Mouse (Mus musculus) limb, embryonic 15.5 days (tissue): ENCODE data around the gene Papola. TPM values are rescaled to one million over a fixed set of nuclear protein-coding genes. Genes with fewer than 3 reads are reported as not detected.
"Not testable (repeated sequence)": the region's sequence is repeated elsewhere in the genome, so short reads cannot be mapped to it uniquely, and the experiment has no call there.

Experiments
- ATAC-seq: fragments of 200-750 bp; cut with Nextera tagmentation; 2 replicates; pipeline ENCODE4 v1.8.0; 2017; ENCODE audit warnings: low read depth, moderate TSS enrichment; ENCODE audit not compliant: insufficient number of reproducible peaks, low FRiP score, low TSS enrichment
- H3K27ac ChIP-seq: fragments of 300-500 bp; sonication (generic); 2 replicates; pipeline ENCODE4 v1.5.1; 2015; ENCODE audit warnings: moderate library complexity, mild to moderate bottlenecking, inconsistent platforms
- H3K27me3 ChIP-seq: fragments of 300-500 bp; sonication (generic); 2 replicates; pipeline ENCODE4 v1.6.1; 2015; ENCODE audit warnings: inconsistent platforms
- H3K36me3 ChIP-seq: fragments of 300-500 bp; sonication (generic); 2 replicates; pipeline ENCODE4 v1.6.1; 2015; ENCODE audit warnings: inconsistent platforms
- H3K4me1 ChIP-seq: fragments of 300-500 bp; sonication (generic); 2 replicates; pipeline ENCODE4 v1.6.1; 2015; ENCODE audit warnings: inconsistent platforms
- H3K4me2 ChIP-seq: fragments of 300-500 bp; sonication (generic); 2 replicates; pipeline ENCODE4 v1.6.1; 2015; ENCODE audit warnings: mild to moderate bottlenecking, inconsistent platforms
- H3K4me3 ChIP-seq: fragments of 300-500 bp; sonication (generic); 2 replicates; pipeline ENCODE4 v1.5.1; 2015; ENCODE audit warnings: mild to moderate bottlenecking, inconsistent platforms
- H3K9ac ChIP-seq: fragments of 300-500 bp; sonication (generic); 2 replicates; pipeline ENCODE4 v1.6.1; 2015; ENCODE audit warnings: inconsistent platforms
- H3K9me3 ChIP-seq: fragments of 300-500 bp; sonication (generic); 2 replicates; pipeline ENCODE4 v1.6.1; 2016; ENCODE audit warnings: inconsistent platforms
- WGBS: fragments of 180-500 bp; shearing (Covaris S2); methylation state at CpG from one replicate; pipeline ENCODE4 v1.1.7; 2015; 5-methylcytosine and 5-hydroxymethylcytosine counted together
- polyA plus RNA-seq: library from polyadenylated mRNA; unstranded; fragments of >200 nt; fragmentation: Nextera tagmentation; extraction: Ambion mirVana; gene quantifications from 2 replicates; pipeline ENCODE4 v1.2.1, GENCODE M21; 2015

The Papola gene
- polyA plus RNA-seq, 1 experiment from 2014 or later: 185 TPM

DNA sequence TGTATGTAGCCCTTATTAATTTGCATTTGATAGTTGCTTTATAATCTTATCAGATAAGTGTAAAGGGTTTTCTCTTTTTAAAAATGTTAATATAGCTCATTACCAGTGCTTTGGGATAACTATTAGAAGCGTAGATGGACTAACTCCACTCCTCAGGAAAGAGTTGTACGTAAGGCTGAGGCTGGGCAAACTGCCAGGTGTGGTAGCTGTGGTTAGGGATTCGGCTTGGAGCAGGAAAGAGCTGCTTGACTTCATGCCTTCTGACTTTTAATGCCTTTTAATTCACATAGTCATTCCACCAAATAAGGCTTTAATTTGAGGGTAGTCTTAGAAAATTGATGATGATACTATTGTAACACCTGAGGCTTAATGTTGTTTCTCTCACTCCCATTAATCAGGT is 24.5 kb downstream of the Papola start:
- Histone ChIP-seq H3K9ac (no peak overlapping the region), H3K4me1 (no peaks in the 10 kb centered on the region), H3K27me3 (no peaks in the 10 kb centered on the region), H3K4me2 (no peak overlapping the region), H3K36me3 (peaks cover 61% of the 10 kb centered on the region), H3K9me3 (no peaks in the 10 kb centered on the region), H3K4me3 (no peak overlapping the region), H3K27ac (no peak overlapping the region)
- ATAC-seq: no peak
- WGBS: 35% methylated on average over 3 of the region's 3 CpGs

DNA sequence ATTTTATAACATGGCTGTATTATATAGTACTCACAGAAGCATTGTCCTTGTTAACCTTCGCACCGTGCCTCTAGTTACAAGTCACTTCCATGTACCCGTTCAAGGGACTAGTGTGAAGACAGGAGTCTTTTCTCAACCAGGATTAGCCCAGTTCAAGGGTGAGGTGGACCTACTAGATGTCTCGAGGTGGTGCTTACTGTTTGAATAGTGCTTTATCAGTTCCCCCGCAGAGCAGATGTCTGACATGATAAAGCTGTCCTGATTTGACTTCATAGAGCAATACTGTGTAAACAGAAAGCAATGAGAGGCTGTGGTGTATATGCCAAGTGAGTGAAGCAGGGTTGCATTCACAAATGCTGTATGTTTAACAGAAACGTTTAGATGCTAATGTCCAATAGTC is 26.1 kb downstream of the Papola start:
- no peak overlapping the region for H3K27ac ChIP-seq
- no peaks in the 10 kb centered on the region for H3K27me3 ChIP-seq
- no peaks in the 10 kb centered on the region for H3K4me1 ChIP-seq
- peaks cover 62% of the 10 kb centered on the region for H3K36me3 ChIP-seq
- no peaks in the 10 kb centered on the region for H3K9me3 ChIP-seq
- no peak for ATAC-seq
- 89% methylated on average over 6 of the region's 6 CpGs for WGBS
- H3K4me2 ChIP-seq: no peak overlapping the region
- no peak overlapping the region for H3K9ac ChIP-seq
- H3K4me3 ChIP-seq: no peak overlapping the region

DNA sequence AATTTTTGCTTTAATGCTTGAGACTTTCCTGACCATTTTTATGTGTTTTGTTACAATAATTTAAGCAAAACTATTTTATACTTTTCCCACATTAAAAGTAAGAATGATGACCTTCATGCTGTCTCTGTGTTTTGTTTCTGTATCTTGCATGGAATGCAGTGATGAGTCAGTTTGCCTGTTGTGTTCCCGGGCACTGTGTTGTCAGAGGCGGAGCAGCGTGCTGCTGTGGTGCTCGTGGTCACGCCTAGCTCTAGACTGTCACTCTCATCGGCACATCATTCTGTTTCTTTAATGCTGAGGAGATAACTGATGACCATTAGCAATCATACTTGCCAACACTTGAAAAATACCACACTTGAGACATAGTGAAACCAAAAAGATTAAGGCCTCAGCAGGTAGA is 29.5 kb downstream of the Papola start:
- H3K36me3 ChIP-seq: peaks cover 54% of the 10 kb centered on the region
- H3K4me3 ChIP-seq: no peak overlapping the region
- no peaks in the 10 kb centered on the region for H3K27me3 ChIP-seq
- H3K4me1 ChIP-seq: no peaks in the 10 kb centered on the region
- H3K9ac ChIP-seq: no peak overlapping the region
- ATAC-seq: no peak
- 85% methylated on average over 6 of the region's 6 CpGs for WGBS
- H3K4me2 ChIP-seq: no peak overlapping the region
- no peak overlapping the region for H3K27ac ChIP-seq
- no peaks in the 10 kb centered on the region for H3K9me3 ChIP-seq

GRCm38 (mm10) chr12:105823472-105823871 is 39.0 kb downstream of the Papola start:
- Histone ChIP-seq H3K36me3 (peaks cover 87% of the 10 kb centered on the region), H3K9me3 (no peaks in the 10 kb centered on the region), H3K4me3 (no peak overlapping the region), H3K4me2 (no peak overlapping the region), H3K9ac (no peak overlapping the region), H3K27ac (no peak overlapping the region), H3K27me3 (no peaks in the 10 kb centered on the region), H3K4me1 (no peaks in the 10 kb centered on the region)
- WGBS: 84% methylated on average over 4 of the region's 4 CpGs
- ATAC-seq: no peak

GRCm38 (mm10) chr12:105824743-105825142 is 40.2 kb downstream of the Papola start:
- ATAC-seq: no peak
- Histone ChIP-seq H3K9me3 (no peaks in the 10 kb centered on the region), H3K27me3 (no peaks in the 10 kb centered on the region), H3K4me2 (no peak overlapping the region), H3K9ac (no peak overlapping the region), H3K36me3 (peaks cover 89% of the 10 kb centered on the region), H3K27ac (no peak overlapping the region), H3K4me3 (no peak overlapping the region), H3K4me1 (no peaks in the 10 kb centered on the region)
- 71% methylated on average over 8 of the region's 8 CpGs for WGBS

DNA sequence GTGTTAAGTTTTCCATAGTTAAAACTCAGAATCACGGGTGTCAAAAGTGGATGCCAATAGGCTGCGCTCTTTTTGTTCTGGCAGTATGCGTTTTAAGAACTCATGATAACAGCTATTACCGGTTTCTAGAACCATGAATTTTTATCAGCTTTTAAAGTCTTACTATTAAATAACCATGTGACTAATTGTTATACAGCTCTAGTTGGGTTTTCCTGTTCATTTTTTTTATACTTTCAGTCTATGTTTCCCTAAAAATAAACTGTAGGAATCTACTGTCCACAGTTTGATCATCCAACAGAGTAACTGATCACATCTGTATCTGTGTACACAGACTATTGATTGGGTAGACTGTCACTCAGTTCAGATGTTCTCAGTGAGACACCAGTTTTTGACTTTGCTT is 40.8 kb downstream of the Papola start:
- Histone ChIP-seq H3K36me3 (peaks cover 87% of the 10 kb centered on the region), H3K9ac (no peak overlapping the region), H3K4me1 (no peaks in the 10 kb centered on the region), H3K4me3 (no peak overlapping the region), H3K27me3 (no peaks in the 10 kb centered on the region), H3K27ac (no peak overlapping the region), H3K9me3 (no peaks in the 10 kb centered on the region), H3K4me2 (no peak overlapping the region)
- no peak for ATAC-seq
- WGBS: 93% methylated on average over 4 of the region's 4 CpGs

DNA sequence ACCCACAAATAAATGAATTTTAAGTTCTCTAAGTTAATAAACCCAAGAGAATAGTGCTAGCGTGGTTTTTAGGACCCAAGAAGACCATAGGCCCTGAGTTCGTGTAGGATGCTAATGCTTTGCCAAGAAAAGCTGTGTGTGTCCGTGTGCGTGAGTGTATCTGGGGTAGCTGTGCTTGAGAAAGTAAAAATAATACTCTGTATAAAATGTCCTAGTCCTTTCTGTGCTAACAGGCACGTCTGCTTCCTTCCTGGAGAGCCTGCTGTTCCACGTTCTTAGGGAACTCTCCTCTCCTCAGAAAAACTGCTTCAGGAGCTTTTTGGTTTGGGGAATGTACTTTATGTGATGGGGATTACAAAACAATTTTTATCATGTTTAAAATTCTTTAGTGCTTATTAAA is 48.0 kb downstream of the Papola start:
- ATAC-seq: no peak
- 74% methylated on average over 6 of the region's 6 CpGs for WGBS
- no peak overlapping the region for H3K9ac ChIP-seq
- H3K4me2 ChIP-seq: no peak overlapping the region
- peaks cover 79% of the 10 kb centered on the region for H3K36me3 ChIP-seq
- H3K4me3 ChIP-seq: no peak overlapping the region
- H3K27ac ChIP-seq: no peak overlapping the region
- no peaks in the 10 kb centered on the region for H3K9me3 ChIP-seq
- H3K27me3 ChIP-seq: no peaks in the 10 kb centered on the region
- no peaks in the 10 kb centered on the region for H3K4me1 ChIP-seq

- Histone ChIP-seq H3K4me2 (no peak overlapping the region), H3K9ac (no peak overlapping the region), H3K4me3 (no peak overlapping the region), H3K27me3 (no peaks in the 10 kb centered on the region), H3K9me3 (no peaks in the 10 kb centered on the region), H3K4me1 (no peaks in the 10 kb centered on the region), H3K36me3 (peaks cover 70% of the 10 kb centered on the region), H3K27ac (no peak overlapping the region)
- no peak for ATAC-seq
- WGBS: 74% methylated on average over 6 of the region's 6 CpGs
Measured at GRCm38 (mm10) chr12:105834926-105835325, 50.4 kb downstream of the Papola start.

GRCm38 (mm10) chr12:105835571-105835970 is 51.1 kb downstream of the Papola start:
- H3K4me2 ChIP-seq: no peak overlapping the region
- WGBS: 63% methylated on average over 6 of the region's 6 CpGs
- H3K4me3 ChIP-seq: no peak overlapping the region
- no peaks in the 10 kb centered on the region for H3K4me1 ChIP-seq
- H3K9me3 ChIP-seq: no peaks in the 10 kb centered on the region
- H3K36me3 ChIP-seq: peaks cover 73% of the 10 kb centered on the region
- H3K27ac ChIP-seq: no peak overlapping the region
- H3K27me3 ChIP-seq: no peaks in the 10 kb centered on the region
- H3K9ac ChIP-seq: no peak overlapping the region
- ATAC-seq: no peak

- no peaks in the 10 kb centered on the region for H3K27me3 ChIP-seq
- H3K4me2 ChIP-seq: no peak overlapping the region
- no peaks in the 10 kb centered on the region for H3K4me1 ChIP-seq
- peaks cover 74% of the 10 kb centered on the region for H3K36me3 ChIP-seq
- no peak overlapping the region for H3K9ac ChIP-seq
- H3K27ac ChIP-seq: no peak overlapping the region
- H3K9me3 ChIP-seq: no peaks in the 10 kb centered on the region
- ATAC-seq: no peak
- H3K4me3 ChIP-seq: no peak overlapping the region
- 74% methylated on average over 2 of the region's 2 CpGs for WGBS
Measured at GRCm38 (mm10) chr12:105836196-105836595, 51.7 kb downstream of the Papola start.

- Histone ChIP-seq H3K4me1 (peaks cover 4% of the 10 kb centered on the region; the same call in 1 of the 2 replicates), H3K4me3 (no peak overlapping the region), H3K27ac (no peak overlapping the region), H3K9ac (no peak overlapping the region), H3K27me3 (no peaks in the 10 kb centered on the region), H3K36me3 (peaks cover 65% of the 10 kb centered on the region), H3K4me2 (no peak overlapping the region), H3K9me3 (no peaks in the 10 kb centered on the region)
- ATAC-seq: no peak
- WGBS: 68% methylated on average over 4 of the region's 4 CpGs
Measured at GRCm38 (mm10) chr12:105839096-105839495, 54.6 kb downstream of the Papola start.

GRCm38 (mm10) chr12:105840545-105840944 is 56.1 kb downstream of the Papola start:
- H3K9me3 ChIP-seq, H3K27me3 ChIP-seq, H3K4me2 ChIP-seq, H3K9ac ChIP-seq, H3K27ac ChIP-seq, ATAC-seq, H3K4me1 ChIP-seq, H3K4me3 ChIP-seq: not testable (repeated sequence)
- H3K36me3 ChIP-seq: peaks cover 60% of the 10 kb centered on the region
- 97% methylated on average over 8 of the region's 8 CpGs for WGBS

- no peak for ATAC-seq
- H3K9ac ChIP-seq: no peak overlapping the region
- 68% methylated on average over 12 of the region's 12 CpGs for WGBS
- no peak overlapping the region for H3K4me3 ChIP-seq
- no peak overlapping the region for H3K4me2 ChIP-seq
- no peaks in the 10 kb centered on the region for H3K27me3 ChIP-seq
- H3K4me1 ChIP-seq: peaks cover 11% of the 10 kb centered on the region; the same call in 1 of the 2 replicates
- H3K27ac ChIP-seq: no peak overlapping the region
- peaks cover 45% of the 10 kb centered on the region for H3K36me3 ChIP-seq
- no peaks in the 10 kb centered on the region for H3K9me3 ChIP-seq
Measured at GRCm38 (mm10) chr12:105843243-105844005, 58.9 kb downstream of the Papola start.
